Mouse (Mus musculus): ENCODE measurements around the gene Nme4.

DNA sequence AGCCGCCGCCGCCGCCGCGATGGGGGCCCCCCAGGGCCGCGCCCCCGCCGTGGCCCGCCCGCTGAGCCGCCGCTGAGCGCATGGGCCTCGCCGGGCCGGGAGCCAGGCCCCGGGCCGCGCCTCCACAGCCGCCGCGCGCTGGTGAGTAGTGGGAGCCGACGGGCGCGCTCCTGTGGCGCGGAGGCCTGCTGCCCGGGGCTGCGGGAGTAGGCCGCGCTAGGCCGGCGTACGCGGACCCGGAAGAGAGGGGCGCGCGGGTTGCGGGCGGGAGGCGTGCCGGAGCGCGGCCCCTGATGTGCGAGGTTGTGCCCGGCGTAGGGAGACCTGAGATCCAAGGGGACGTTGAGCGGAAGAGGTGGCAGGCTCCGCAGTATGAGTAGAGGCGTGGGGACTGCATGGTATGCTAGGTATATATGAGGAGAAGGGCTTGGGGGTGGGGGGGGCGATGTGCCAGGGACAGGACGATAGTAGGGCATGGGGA, 43.5 kb upstream of the Nme4 start:
- TF ChIP-seq CTCF (conservative IDR thresholded peaks at IDR 0.05; ENCODE audit: low read length) = no peak
- no peak for TF ChIP-seq NANOG (IDR thresholded peaks at IDR 0.05; ENCODE audit: borderline replicate concordance, low read length)
